Mouse (Mus musculus) stomach, postnatal 0 days (tissue): ENCODE measurements at regions not wholly inside any gene's neighbourhood (a gene's known extent, or its start where the extent isn't known, plus 50 kb on each side); places are given as distances from the start of the nearest gene placed in this dataset.

Experiments
- CTCF ChIP-seq: IDR thresholded peaks from 2 replicates; pipeline ENCODE4 v1.5.1; 2016; ENCODE audit warnings: antibody characterized with exemption, low read depth, mild to moderate bottlenecking, moderate library complexity
- EP300 ChIP-seq: optimal IDR thresholded peaks from 2 replicates; pipeline ENCODE3; 2016; ENCODE audit warnings: antibody characterized with exemption

DNA sequence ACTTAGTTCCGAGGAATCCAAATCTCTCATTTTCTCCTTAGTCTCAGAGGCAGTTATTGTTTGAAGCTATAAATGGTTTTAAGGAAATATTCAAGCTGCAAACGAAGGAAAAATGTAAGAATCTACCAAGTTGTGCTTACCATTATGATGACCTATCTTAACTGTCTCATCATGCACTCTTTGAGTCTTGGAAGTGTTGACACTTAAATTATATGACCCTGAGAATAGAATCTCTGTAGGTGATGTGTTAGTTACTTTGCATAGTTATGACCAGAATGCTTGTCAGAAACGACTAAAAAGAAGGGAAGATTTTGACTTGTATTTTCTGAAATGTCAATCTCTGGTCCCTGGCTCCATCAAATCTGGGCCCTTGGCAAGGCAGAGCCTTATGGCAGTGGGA lies 582.7 kb upstream of the Rps6ka3 start:
- TF ChIP-seq CTCF (no peak), EP300 (no peak)
